In the genomic region with DNA sequence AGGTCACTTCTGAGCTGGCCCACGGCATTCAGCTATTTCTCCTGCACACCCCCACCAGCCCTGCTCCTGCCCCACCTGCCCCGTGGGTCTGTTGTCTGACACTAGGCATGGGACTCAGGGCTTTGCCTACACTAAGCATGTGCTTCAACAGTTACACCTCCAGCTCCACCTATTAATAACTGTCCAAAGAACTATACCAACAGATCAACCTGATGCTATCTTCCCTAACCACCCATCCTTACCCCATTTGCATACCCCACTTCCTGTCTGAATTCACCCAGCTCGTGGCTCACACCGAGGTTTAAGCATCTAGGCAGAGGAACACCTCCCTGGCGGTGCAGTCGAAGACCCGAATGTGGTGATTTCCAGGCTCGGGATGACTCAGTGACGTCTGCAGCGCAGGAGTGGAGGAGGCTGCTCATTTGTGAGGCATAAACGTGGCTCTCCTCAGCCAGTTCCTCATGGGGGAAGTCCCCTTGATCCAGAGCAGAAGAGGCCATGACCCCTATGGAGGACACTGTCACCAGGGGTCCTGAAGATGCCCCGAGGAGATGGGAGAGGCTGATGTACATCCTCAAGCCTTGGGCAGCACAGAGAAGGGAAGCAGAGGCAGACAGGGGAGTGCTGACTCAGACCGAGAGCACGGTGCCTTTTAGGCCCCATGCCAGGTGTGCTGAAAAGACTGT, we compare ENCODE assay signal across 11 mouse cellular contexts. TPM values are rescaled to one million over a fixed set of nuclear protein-coding genes. Genes with fewer than 3 reads are reported as not detected.
DNase-seq lines count a peak whose midpoint lies in the region; ATAC-seq and TF ChIP-seq lines count a peak whose summit lies in the region.
"Had no signal": no experiment of that assay in that cellular context is flagged by ENCODE, and none has a peak within 500 bp of the region (broad histone marks: within the 10 kb centered on the region; RNA-seq: fewer than 3 reads in every experiment).

No protein-coding gene starts in this region.

- H3K4me3 ChIP-seq in hindbrain, embryonic 11.5 days (ENCODE audit: low read depth, low read length) = no peak overlapping the region
- no peak overlapping the region for H3K4me3 ChIP-seq in hindbrain, embryonic 12.5 days
- peak overlapping the region in 1 of 2 experiments; percentile 7; a peak in 1 of 4 replicates for H3K4me3 ChIP-seq in ES-E14 (ENCODE audit: insufficient read depth in 1 of 2, low read depth in 1 of 2, low read length in 2 of 2, poor library complexity in 1 of 2, severe bottlenecking in 1 of 2)
- no peak overlapping the region for H3K4me3 ChIP-seq in liver, embryonic 12.5 days
- no peak overlapping the region for H3K4me3 ChIP-seq in stomach, postnatal 0 days (ENCODE audit: low read depth, low read length)
- H3K4me3 ChIP-seq: forebrain, embryonic 13.5 days had no signal

- no peaks in the 10 kb centered on the region for H3K4me1 ChIP-seq in hindbrain, embryonic 11.5 days (replicated peaks; ENCODE audit: control insufficient read depth, insufficient read depth, low read length)
- no peaks in the 10 kb centered on the region; the same call in 1 of the 2 replicates for H3K4me1 ChIP-seq in hindbrain, embryonic 12.5 days
- peaks cover 8 to 40% of the 10 kb centered on the region in 2 experiments for H3K4me1 ChIP-seq in ES-E14 (ENCODE audit: control insufficient read depth in 2 of 2, insufficient read depth in 2 of 2, low read length in 2 of 2, poor library complexity in 1 of 2)
- H3K4me1 ChIP-seq in liver, embryonic 12.5 days = peaks cover 33% of the 10 kb centered on the region
- no peaks in the 10 kb centered on the region for H3K4me1 ChIP-seq in stomach, postnatal 0 days (replicated peaks; ENCODE audit: control insufficient read depth, insufficient read depth)
- H3K4me1 ChIP-seq: forebrain, embryonic 13.5 days had no signal

- TF ChIP-seq EP300 in stomach, postnatal 0 days (optimal IDR thresholded peaks at IDR 0.05) = no peak

- ATAC-seq in hindbrain, embryonic 11.5 days (ENCODE audit: low FRiP score) = no peak
- ATAC-seq in hindbrain, embryonic 12.5 days (ENCODE audit: low FRiP score) = no peak
- ATAC-seq in liver, embryonic 12.5 days = 0 out of 2 replicates have a peak, but pooled peaks have one; percentile 16
- ATAC-seq in stomach, postnatal 0 days (ENCODE audit: low FRiP score, low TSS enrichment) = 0 out of 2 replicates have a peak, but pooled peaks have one; percentile 4
- ATAC-seq: forebrain, embryonic 13.5 days had no signal

- H3K4me2 ChIP-seq in hindbrain, embryonic 11.5 days (replicated peaks; ENCODE audit: low read depth, low read length) = no peak overlapping the region
- H3K4me2 ChIP-seq in hindbrain, embryonic 12.5 days (replicated peaks) = no peak overlapping the region
- no peak overlapping the region for H3K4me2 ChIP-seq in liver, embryonic 12.5 days
- no peak overlapping the region for H3K4me2 ChIP-seq in stomach, postnatal 0 days (replicated peaks; ENCODE audit: low read depth)
- H3K4me2 ChIP-seq: forebrain, embryonic 13.5 days had no signal

- no peak overlapping the region for H3K9ac ChIP-seq in hindbrain, embryonic 11.5 days (ENCODE audit: low read depth, low read length)
- H3K9ac ChIP-seq in hindbrain, embryonic 12.5 days = no peak overlapping the region
- peak overlapping the region; percentile 8; the same call in 1 of the 2 replicates for H3K9ac ChIP-seq in ES-E14 (ENCODE audit: insufficient read depth, low read depth, low read length, poor library complexity, severe bottlenecking)
- H3K9ac ChIP-seq in liver, embryonic 12.5 days = no peak overlapping the region
- H3K9ac ChIP-seq in stomach, postnatal 0 days (ENCODE audit: low read length) = no peak overlapping the region
- H3K9ac ChIP-seq: forebrain, embryonic 13.5 days had no signal

- in situ Hi-C loops in ES-E14 (cut with MboI; ENCODE audit: low sequenced_read_pairs in 2 of 2, unreplicated experiment in 2 of 2) = no loop called here

- H3K27ac ChIP-seq in hindbrain, embryonic 11.5 days (ENCODE audit: low read depth, low read length) = peak overlapping the region; percentile 10; the same call in 1 of the 2 replicates
- no peak overlapping the region for H3K27ac ChIP-seq in hindbrain, embryonic 12.5 days
- peak overlapping the region; percentile 44; the same call in 1 of the 2 replicates for H3K27ac ChIP-seq in ES-E14 (ENCODE audit: insufficient read depth, low read depth, low read length, poor library complexity, severe bottlenecking)
- peak overlapping the region; percentile 22; the same call in 1 of the 2 replicates for H3K27ac ChIP-seq in liver, embryonic 12.5 days
- H3K27ac ChIP-seq in stomach, postnatal 0 days (replicated peaks) = no peak overlapping the region
- H3K27ac ChIP-seq: forebrain, embryonic 13.5 days had no signal

- no peak for TF ChIP-seq CTCF in stomach, postnatal 0 days (IDR thresholded peaks at IDR 0.05; ENCODE audit: low read depth)

- no peaks in the 10 kb centered on the region for H3K9me3 ChIP-seq in hindbrain, embryonic 11.5 days (ENCODE audit: control insufficient read depth, low read length)
- H3K9me3 ChIP-seq in hindbrain, embryonic 12.5 days (replicated peaks) = no peaks in the 10 kb centered on the region
- no peaks in the 10 kb centered on the region for H3K9me3 ChIP-seq in ES-E14 (ENCODE audit: control insufficient read depth, insufficient read depth, low read depth, low read length)
- H3K9me3 ChIP-seq in liver, embryonic 12.5 days (replicated peaks) = no peaks in the 10 kb centered on the region
- no peaks in the 10 kb centered on the region for H3K9me3 ChIP-seq in stomach, postnatal 0 days (ENCODE audit: control insufficient read depth, low read length)
- H3K9me3 ChIP-seq: forebrain, embryonic 13.5 days had no signal

- 55% methylated on average over 14 of the region's 14 CpGs for WGBS in hindbrain, embryonic 11.5 days
- WGBS in hindbrain, embryonic 12.5 days = 55% methylated on average over 14 of the region's 14 CpGs
- WGBS in liver, embryonic 12.5 days (ENCODE audit: insufficient replicate concordance) = 23% methylated on average over 14 of the region's 14 CpGs
- 49% methylated on average over 14 of the region's 14 CpGs for WGBS in stomach, postnatal 0 days

- DNase-seq in hindbrain, embryonic 11.5 days (ENCODE audit: low spot score) = no peak
- no peak for DNase-seq in ES-E14 (ENCODE audit: low read depth, low spot score)
- no peak for DNase-seq in stomach, postnatal 0 days (ENCODE audit: low spot score)
- no peak for DNase-seq in urinary bladder, postnatal 4 days (ENCODE audit: low spot score in 2 of 2)
- DNase-seq in kidney, adult 18-20 months = no peak
- DNase-seq in cerebellum, postnatal 10 days = no peak
- DNase-seq: adrenal gland, postnatal 25 days; kidney, adult 9 months had no signal

- H3K27me3 ChIP-seq in hindbrain, embryonic 11.5 days (ENCODE audit: control insufficient read depth, insufficient read depth, low read length) = no peaks in the 10 kb centered on the region
- H3K27me3 ChIP-seq in hindbrain, embryonic 12.5 days = no peaks in the 10 kb centered on the region
- no peaks in the 10 kb centered on the region for H3K27me3 ChIP-seq in liver, embryonic 12.5 days (replicated peaks)
- no peaks in the 10 kb centered on the region for H3K27me3 ChIP-seq in stomach, postnatal 0 days (ENCODE audit: control insufficient read depth, insufficient read depth, low read length)
- H3K27me3 ChIP-seq: forebrain, embryonic 13.5 days had no signal

- H3K36me3 ChIP-seq in hindbrain, embryonic 11.5 days (ENCODE audit: control insufficient read depth, insufficient read depth, low read length) = no peaks in the 10 kb centered on the region
- H3K36me3 ChIP-seq in hindbrain, embryonic 12.5 days = peaks cover 12% of the 10 kb centered on the region; the same call in 1 of the 2 replicates
- peaks cover 6% of the 10 kb centered on the region; the same call in 1 of the 2 replicates for H3K36me3 ChIP-seq in ES-E14 (ENCODE audit: control insufficient read depth, insufficient read depth, low read length, poor library complexity, severe bottlenecking)
- H3K36me3 ChIP-seq in liver, embryonic 12.5 days = peaks cover 28% of the 10 kb centered on the region
- H3K36me3 ChIP-seq in stomach, postnatal 0 days (ENCODE audit: control insufficient read depth, insufficient read depth, low read length) = no peaks in the 10 kb centered on the region

TF ChIP-seq in ES-E14, 5 proteins besides CTCF, POLR2A, EP300 and RAD21 (continues in another document):
- TF ChIP-seq ZC3H11A (IDR thresholded peaks at IDR 0.05; ENCODE audit: borderline replicate concordance, low read depth, low read length) (no peak), CHD2 (IDR thresholded peaks at IDR 0.05; ENCODE audit: low read depth, low read length) (no peak), MAFK (IDR thresholded peaks at IDR 0.05; ENCODE audit: insufficient read depth, low read depth, low read length) (no peak), HCFC1 (IDR thresholded peaks at IDR 0.05; ENCODE audit: borderline replicate concordance, insufficient read depth, low read length) (no peak)

RNA-seq across cellular contexts. Expression of a gene that starts 13.0 kb away (rescaled TPM):
- polyA plus RNA-seq in hindbrain, embryonic 11.5 days (2014; fragmentation: Nextera tagmentation; extraction: Ambion mirVana) = 24.9 and 27.1 TPM in 2 replicates
- polyA plus RNA-seq in hindbrain, embryonic 12.5 days (2016; fragmentation: Nextera tagmentation; extraction: Ambion mirVana) = 24.7 and 26.5 TPM in 2 replicates
- total RNA-seq in ES-E14 (2012; rRNA removed) = 22.6 and 23.6 TPM in 2 replicates
- polyA plus RNA-seq in liver, embryonic 12.5 days (2016; fragmentation: Nextera tagmentation; extraction: Ambion mirVana) = 15.7 and 17.2 TPM in 2 replicates
- polyA plus RNA-seq in stomach, postnatal 0 days (2015; fragmentation: Nextera tagmentation; extraction: Ambion mirVana) = 12.5 and 14.0 TPM in 2 replicates

RNA-seq across cellular contexts. Expression of a gene that starts 28.4 kb away (rescaled TPM):
- 14.2 and 17.7 TPM in 2 replicates for polyA plus RNA-seq in hindbrain, embryonic 11.5 days (2014; fragmentation: Nextera tagmentation; extraction: Ambion mirVana)
- 12.0 and 12.4 TPM in 2 replicates for polyA plus RNA-seq in hindbrain, embryonic 12.5 days (2016; fragmentation: Nextera tagmentation; extraction: Ambion mirVana)
- 63.8 and 85.6 TPM in 2 replicates for total RNA-seq in ES-E14 (2012; rRNA removed)
- polyA plus RNA-seq in liver, embryonic 12.5 days (2016; fragmentation: Nextera tagmentation; extraction: Ambion mirVana) = 26.6 and 27.1 TPM in 2 replicates
- polyA plus RNA-seq in stomach, postnatal 0 days (2015; fragmentation: Nextera tagmentation; extraction: Ambion mirVana) = 48.9 and 52.3 TPM in 2 replicates

RNA-seq across cellular contexts. Expression of a gene that starts 37.3 kb away (rescaled TPM):
- 24.7 and 25.1 TPM in 2 replicates for polyA plus RNA-seq in hindbrain, embryonic 11.5 days (2014; fragmentation: Nextera tagmentation; extraction: Ambion mirVana)
- 30.3 and 33.7 TPM in 2 replicates for polyA plus RNA-seq in hindbrain, embryonic 12.5 days (2016; fragmentation: Nextera tagmentation; extraction: Ambion mirVana)
- 31.7 and 39.7 TPM in 2 replicates for total RNA-seq in ES-E14 (2012; rRNA removed)
- polyA plus RNA-seq in liver, embryonic 12.5 days (2016; fragmentation: Nextera tagmentation; extraction: Ambion mirVana) = 14.0 and 14.7 TPM in 2 replicates
- 5.2 TPM in 2 replicates for polyA plus RNA-seq in stomach, postnatal 0 days (2015; fragmentation: Nextera tagmentation; extraction: Ambion mirVana)

RNA-seq across cellular contexts. Expression of a gene that starts 37.4 kb away (rescaled TPM):
- 93.3 and 105 TPM in 2 replicates for polyA plus RNA-seq in hindbrain, embryonic 11.5 days (2014; fragmentation: Nextera tagmentation; extraction: Ambion mirVana)
- 86.0 and 86.6 TPM in 2 replicates for polyA plus RNA-seq in hindbrain, embryonic 12.5 days (2016; fragmentation: Nextera tagmentation; extraction: Ambion mirVana)
- 51.6 and 74.9 TPM in 2 replicates for total RNA-seq in ES-E14 (2012; rRNA removed)
- 83.1 and 87.3 TPM in 2 replicates for polyA plus RNA-seq in liver, embryonic 12.5 days (2016; fragmentation: Nextera tagmentation; extraction: Ambion mirVana)
- 52.6 and 58.4 TPM in 2 replicates for polyA plus RNA-seq in stomach, postnatal 0 days (2015; fragmentation: Nextera tagmentation; extraction: Ambion mirVana)

Comparison
In these comparisons a context has a peak if more than half of its experiments do, and no peak if none do; other contexts are left out.
1. H3K27ac ChIP-seq: peak in hindbrain, embryonic 11.5 days (single experiment), ES-E14 (single experiment) and liver, embryonic 12.5 days (single experiment); none in hindbrain, embryonic 12.5 days (single experiment) and stomach, postnatal 0 days (single experiment).
2. ATAC-seq: peak in liver, embryonic 12.5 days (single experiment) and stomach, postnatal 0 days (single experiment); none in hindbrain, embryonic 11.5 days (single experiment) and hindbrain, embryonic 12.5 days (single experiment).